8 mouse cellular contexts compared by ENCODE assay signal in the genomic region with DNA sequence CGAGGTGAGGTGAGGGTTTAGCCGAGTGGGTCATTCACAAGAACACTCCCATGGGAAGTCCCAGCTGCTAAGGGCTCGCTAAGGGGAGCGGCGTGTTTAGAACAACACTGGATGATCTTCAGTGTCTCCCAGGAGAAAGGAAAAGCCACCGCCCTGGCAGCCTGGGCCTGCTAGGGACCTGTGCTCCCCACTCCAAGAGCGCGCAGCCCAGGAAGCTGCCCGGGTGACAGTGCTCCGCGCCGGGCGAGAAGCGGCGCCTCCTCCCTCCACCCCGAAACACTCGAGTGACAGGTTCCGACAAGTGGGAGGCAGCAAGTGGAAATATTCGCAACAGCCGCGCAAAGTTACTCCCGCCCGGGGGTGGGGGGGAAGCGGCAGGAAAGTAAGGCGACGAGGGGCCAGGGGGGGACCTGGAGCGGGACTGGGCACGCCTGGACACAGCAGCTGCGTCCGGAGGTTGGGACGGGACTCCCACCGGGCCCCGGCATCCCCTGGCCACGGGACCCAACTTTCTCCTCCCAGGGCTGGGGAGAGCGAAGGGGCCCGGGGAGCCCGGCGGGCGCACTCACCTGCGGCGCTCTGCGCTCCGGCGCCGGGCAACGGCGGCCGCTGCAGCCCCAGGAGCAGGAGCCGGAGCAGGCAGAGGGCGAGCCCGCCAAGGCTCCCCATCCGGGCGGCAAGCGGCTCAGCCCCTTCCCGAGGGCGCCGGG. TPM values are rescaled to one million over a fixed set of nuclear protein-coding genes. Genes with fewer than 3 reads are reported as not detected.
DNase-seq lines count a peak whose midpoint lies in the region; ATAC-seq and TF ChIP-seq lines count a peak whose summit lies in the region.

No protein-coding gene starts in this region.

- DNase-seq in kidney, postnatal 0 days (ENCODE audit: low spot score): no peak
- DNase-seq in kidney, adult 18-20 months: no peak
- no peak for DNase-seq in embryonic facial prominence, embryonic 10.5 days (ENCODE audit: low spot score)
- peak; percentile 53 to 63 for DNase-seq in right cerebral cortex, adult 2 months (ENCODE audit: low spot score in 2 of 2)
- DNase-seq in MN1 (ENCODE audit: low spot score): no peak
- no peak for DNase-seq in spleen, adult 18-20 months

- no peaks in the 10 kb centered on the region for H3K9me3 ChIP-seq in kidney, postnatal 0 days (replicated peaks; ENCODE audit: low read length)
- H3K9me3 ChIP-seq in embryonic facial prominence, embryonic 10.5 days: no peaks in the 10 kb centered on the region
- H3K9me3 ChIP-seq in heart, embryonic 15.5 days (replicated peaks): no peaks in the 10 kb centered on the region
- H3K9me3 ChIP-seq in limb, embryonic 15.5 days: no peaks in the 10 kb centered on the region

- H3K9ac ChIP-seq in kidney, postnatal 0 days (ENCODE audit: low read depth, low read length): peak overlapping the region; percentile 37; the same call in 1 of the 2 replicates
- H3K9ac ChIP-seq in heart, embryonic 15.5 days: peak overlapping the region; percentile 40
- 0 out of 2 replicates have a peak overlapping the region, but pooled peaks have one; percentile 31 for H3K9ac ChIP-seq in limb, embryonic 15.5 days

- TF ChIP-seq CTCF in kidney, postnatal 0 days (IDR thresholded peaks at IDR 0.05; ENCODE audit: low read depth): no peak

- H3K4me3 ChIP-seq in kidney, postnatal 0 days (replicated peaks; ENCODE audit: low read depth, low read length): peak overlapping the region; percentile 45
- H3K4me3 ChIP-seq in embryonic facial prominence, embryonic 10.5 days: peak overlapping the region; percentile 74
- H3K4me3 ChIP-seq in heart, embryonic 15.5 days: peak overlapping the region; percentile 56
- H3K4me3 ChIP-seq in limb, embryonic 15.5 days: peak overlapping the region; percentile 50

- under 1% methylated on average over 57 of the region's 57 CpGs for WGBS in kidney, postnatal 0 days
- under 1% methylated on average over 56 of the region's 57 CpGs for WGBS in embryonic facial prominence, embryonic 10.5 days
- WGBS in heart, embryonic 15.5 days: under 1% methylated on average over 52 of the region's 57 CpGs
- WGBS in limb, embryonic 15.5 days: under 1% methylated on average over 51 of the region's 57 CpGs

- no peaks in the 10 kb centered on the region for H3K36me3 ChIP-seq in kidney, postnatal 0 days (ENCODE audit: insufficient read depth, low read length)
- no peaks in the 10 kb centered on the region for H3K36me3 ChIP-seq in embryonic facial prominence, embryonic 10.5 days (replicated peaks)
- H3K36me3 ChIP-seq in heart, embryonic 15.5 days: no peaks in the 10 kb centered on the region
- no peaks in the 10 kb centered on the region for H3K36me3 ChIP-seq in limb, embryonic 15.5 days

- peaks cover 31% of the 10 kb centered on the region for H3K27me3 ChIP-seq in kidney, postnatal 0 days (ENCODE audit: insufficient read depth, low read length)
- H3K27me3 ChIP-seq in embryonic facial prominence, embryonic 10.5 days (replicated peaks; ENCODE audit: low read depth, poor library complexity, severe bottlenecking): peaks cover 86% of the 10 kb centered on the region
- H3K27me3 ChIP-seq in heart, embryonic 15.5 days: peaks cover 74% of the 10 kb centered on the region
- H3K27me3 ChIP-seq in limb, embryonic 15.5 days: peaks cover 77% of the 10 kb centered on the region

- H3K4me1 ChIP-seq in kidney, postnatal 0 days (replicated peaks; ENCODE audit: insufficient read depth, low read length): 0 out of 2 replicates have a peak, but pooled peaks cover 4% of the 10 kb centered on the region
- H3K4me1 ChIP-seq in embryonic facial prominence, embryonic 10.5 days: peaks cover 52% of the 10 kb centered on the region
- H3K4me1 ChIP-seq in heart, embryonic 15.5 days (replicated peaks): peaks cover 25% of the 10 kb centered on the region
- peaks cover 22% of the 10 kb centered on the region for H3K4me1 ChIP-seq in limb, embryonic 15.5 days

- H3K4me2 ChIP-seq in kidney, postnatal 0 days (ENCODE audit: low read length): peak overlapping the region; percentile 89
- H3K4me2 ChIP-seq in heart, embryonic 15.5 days: peak overlapping the region; percentile 96
- H3K4me2 ChIP-seq in limb, embryonic 15.5 days: peak overlapping the region; percentile 99

- ATAC-seq in kidney, postnatal 0 days (replicated peaks; ENCODE audit: low FRiP score, low read depth): peak; percentile 29; the same call in 1 of the 2 replicates
- 0 out of 2 replicates have a peak, but pooled peaks have one; percentile 24 for ATAC-seq in heart, embryonic 15.5 days (replicated peaks; ENCODE audit: insufficient number of reproducible peaks, insufficient read depth, low FRiP score, low read depth)
- no peak for ATAC-seq in limb, embryonic 15.5 days (ENCODE audit: insufficient number of reproducible peaks, low FRiP score, low TSS enrichment, low read depth)

- no peak overlapping the region for H3K27ac ChIP-seq in kidney, postnatal 0 days
- peak overlapping the region; percentile 48 for H3K27ac ChIP-seq in embryonic facial prominence, embryonic 10.5 days (replicated peaks)
- no peak overlapping the region for H3K27ac ChIP-seq in heart, embryonic 15.5 days
- no peak overlapping the region for H3K27ac ChIP-seq in limb, embryonic 15.5 days

RNA-seq across cellular contexts. Expression of gene Ptprt, which starts 0.6 kb away (rescaled TPM):
- polyA plus RNA-seq in kidney, postnatal 0 days (2015; fragmentation: Nextera tagmentation; extraction: Ambion mirVana): 3.9 and 4.0 TPM in 2 replicates
- 0.33 and 0.72 TPM in 2 replicates for polyA plus RNA-seq in embryonic facial prominence, embryonic 10.5 days (2016; fragmentation: Nextera tagmentation; extraction: Ambion mirVana)
- polyA plus RNA-seq in heart, embryonic 15.5 days (2015; fragmentation: Nextera tagmentation; extraction: Ambion mirVana): 0.13 and 0.52 TPM in 2 replicates
- polyA plus RNA-seq in limb, embryonic 15.5 days (2015; fragmentation: Nextera tagmentation; extraction: Ambion mirVana): 0.93 and 1.9 TPM in 2 replicates

Comparison
In these comparisons a context has a peak if more than half of its experiments do, and no peak if none do; other contexts are left out.
1. DNase-seq: peak in right cerebral cortex, adult 2 months (2 of 2); none in kidney, postnatal 0 days (single experiment), kidney, adult 18-20 months (single experiment), embryonic facial prominence, embryonic 10.5 days (single experiment), MN1 (single experiment) and spleen, adult 18-20 months (0 of 2).
2. Peak in every context shown above with its lines, with median percentiles within 50 percentile points of each other: H3K4me2 ChIP-seq, H3K4me3 ChIP-seq and H3K9ac ChIP-seq.